Mouse (Mus musculus) T-helper 1 cell (primary cell): ENCODE measurements around the gene D10Wsu102e.

Source experiments
- in situ Hi-C: fragments of 300-600 bp; cut with MboI, MseI; formaldehyde crosslinking; loops from one replicate; pipeline ENCODE4 v1.15.1; 2025; ENCODE audit warnings: high pct_unique_total_duplicates

Gene D10Wsu102e

GRCm38 (mm10) chr10:83359956-83360355 is at the start of gene D10Wsu102e:
D10Wsu102e (plus strand) TSS chr10:83360221.
- in situ Hi-C loops = loop anchor here (10.0 kb wide), 1 partner anchor 1825 kb away; the partner anchor contains the start of gene Cry1

GRCm38 (mm10) chr10:83310356-83310755 is 49.7 kb upstream of the D10Wsu102e start:
- in situ Hi-C loops = no loop called here

- in situ Hi-C loops = no loop called here
Measured at GRCm38 (mm10) chr10:83313033-83313432, 47.0 kb upstream of the D10Wsu102e start.

- in situ Hi-C loops = no loop called here
Measured at GRCm38 (mm10) chr10:83320396-83320795, 39.6 kb upstream of the D10Wsu102e start.

GRCm38 (mm10) chr10:83320870-83321269 is 39.2 kb upstream of the D10Wsu102e start:
- in situ Hi-C loops = no loop called here

GRCm38 (mm10) chr10:83321528-83321927 is 38.5 kb upstream of the D10Wsu102e start:
- in situ Hi-C loops = no loop called here

- in situ Hi-C loops = no loop called here
Measured at GRCm38 (mm10) chr10:83322551-83323100, 37.4 kb upstream of the D10Wsu102e start.

- in situ Hi-C loops = no loop called here
Measured at GRCm38 (mm10) chr10:83324871-83325270, 35.1 kb upstream of the D10Wsu102e start.

GRCm38 (mm10) chr10:83325903-83326302 is 34.1 kb upstream of the D10Wsu102e start:
- in situ Hi-C loops = no loop called here

GRCm38 (mm10) chr10:83326648-83327285 is 33.3 kb upstream of the D10Wsu102e start:
- in situ Hi-C loops = no loop called here

GRCm38 (mm10) chr10:83328791-83329190 is 31.2 kb upstream of the D10Wsu102e start:
- in situ Hi-C loops = no loop called here

GRCm38 (mm10) chr10:83330336-83330735 is 29.7 kb upstream of the D10Wsu102e start:
- in situ Hi-C loops = no loop called here

- in situ Hi-C loops = no loop called here
Measured at GRCm38 (mm10) chr10:83331811-83332210, 28.2 kb upstream of the D10Wsu102e start.

- in situ Hi-C loops = no loop called here
Measured at GRCm38 (mm10) chr10:83332581-83332980, 27.4 kb upstream of the D10Wsu102e start.

GRCm38 (mm10) chr10:83336336-83336735 is 23.7 kb upstream of the D10Wsu102e start:
- in situ Hi-C loops = no loop called here

- in situ Hi-C loops = no loop called here
Measured at GRCm38 (mm10) chr10:83337159-83337951, 22.7 kb upstream of the D10Wsu102e start, which contains the start of gene Slc41a2. Slc41a2 (minus strand) TSS chr10:83337882.

GRCm38 (mm10) chr10:83337971-83338598 is 21.9 kb upstream of the D10Wsu102e start:
- in situ Hi-C loops = no loop called here

- in situ Hi-C loops = no loop called here
Measured at GRCm38 (mm10) chr10:83341226-83341625, 18.8 kb upstream of the D10Wsu102e start.

GRCm38 (mm10) chr10:83343171-83343570 is 16.9 kb upstream of the D10Wsu102e start:
- in situ Hi-C loops = no loop called here

- in situ Hi-C loops = no loop called here
Measured at GRCm38 (mm10) chr10:83343828-83344685, 16.0 kb upstream of the D10Wsu102e start.
